Mouse (Mus musculus) heart, embryonic 14.5 days (tissue): ENCODE results near the gene Alg14. TPM values are rescaled to one million over a fixed set of nuclear protein-coding genes. Genes with fewer than 3 reads are reported as not detected.

ENCODE experiments used
- ATAC-seq: fragments of 200-750 bp; cut with Nextera tagmentation; 2 replicates; pipeline ENCODE4 v1.8.0; 2017; ENCODE audit warnings: low read depth, moderate TSS enrichment; ENCODE audit not compliant: insufficient number of reproducible peaks, insufficient read depth, low FRiP score
- H3K27ac ChIP-seq, 2 experiments: fragments of 200-500 bp in 1 of 2; fragments of 300-500 bp in 1 of 2; sonication (generic) in 1 of 2; replicated peaks in 1 of 2; 2 replicates each; pipeline ENCODE4 v1.5.1; 2012 to 2014; ENCODE audit warnings: low read depth in 2 of 2, low read length in 2 of 2, control low read depth in 1 of 2, mild to moderate bottlenecking in 1 of 2, mixed read lengths in 1 of 2; ENCODE audit not compliant: control insufficient read depth in 1 of 2, insufficient read depth in 1 of 2
- H3K27me3 ChIP-seq: fragments of 300-500 bp; sonication (generic); 2 replicates; pipeline ENCODE4 v1.6.1; 2014; ENCODE audit warnings: mild to moderate bottlenecking, low read length, control low read depth; ENCODE audit not compliant: control insufficient read depth, insufficient read depth
- H3K36me3 ChIP-seq: fragments of 300-500 bp; sonication (generic); 2 replicates; pipeline ENCODE4 v1.6.1; 2014; ENCODE audit warnings: mild to moderate bottlenecking, control low read depth, low read length, mixed read lengths; ENCODE audit not compliant: control insufficient read depth, insufficient read depth
- H3K4me1 ChIP-seq, 2 experiments: fragments of 200-500 bp in 1 of 2; fragments of 300-500 bp in 1 of 2; sonication (generic) in 1 of 2; 2 replicates each; pipeline ENCODE4 v1.6.1; 2012 to 2014; ENCODE audit warnings: low read length in 2 of 2, control low read depth in 1 of 2, mixed read lengths in 1 of 2; ENCODE audit not compliant: control insufficient read depth in 2 of 2, insufficient read depth in 2 of 2
- H3K4me2 ChIP-seq: fragments of 300-500 bp; sonication (generic); 2 replicates; pipeline ENCODE4 v1.6.1; 2014; ENCODE audit warnings: mild to moderate bottlenecking, low read length
- H3K4me3 ChIP-seq, 2 experiments: fragments of 200-500 bp in 1 of 2; fragments of 300-500 bp in 1 of 2; sonication (generic) in 1 of 2; 2 replicates each; pipeline ENCODE4 v1.5.1; 2012 to 2014; ENCODE audit warnings: low read length in 2 of 2, mild to moderate bottlenecking in 2 of 2, control low read depth in 1 of 2, low read depth in 1 of 2, moderate library complexity in 1 of 2; ENCODE audit not compliant: control insufficient read depth in 1 of 2, insufficient read depth in 1 of 2
- H3K9ac ChIP-seq: fragments of 300-500 bp; sonication (generic); 2 replicates; pipeline ENCODE4 v1.6.1; 2014; ENCODE audit warnings: mild to moderate bottlenecking, low read length
- H3K9me3 ChIP-seq: fragments of 300-500 bp; sonication (generic); 2 replicates; pipeline ENCODE4 v1.6.1; 2016; ENCODE audit warnings: low read length, control low read depth; ENCODE audit not compliant: control insufficient read depth
- WGBS: fragments of 180-500 bp; shearing (Covaris S2); extraction: QIAGEN DNeasy Blood & Tissue Kit; methylation state at CpG from one replicate; pipeline ENCODE4 v1.1.7; 2014; 5-methylcytosine and 5-hydroxymethylcytosine counted together
- polyA plus RNA-seq: library from polyadenylated mRNA; unstranded; fragments of >200 nt; fragmentation: Nextera tagmentation; extraction: Ambion mirVana; gene quantifications from 2 replicates; pipeline ENCODE4 v1.2.1, GENCODE M21; 2014

Alg14 gene
- polyA plus RNA-seq, 1 experiment from 2014 or later: 41.9 TPM

GRCm38 (mm10) chr3:121320896-121321295 is 29.3 kb downstream of the Alg14 start:
- Histone ChIP-seq H3K4me1 (no peaks in the 10 kb centered on the region), H3K9me3 (0 out of 2 replicates have a peak, but pooled peaks cover 3% of the 10 kb centered on the region), H3K27ac (no peak overlapping the region), H3K36me3 (no peaks in the 10 kb centered on the region; the same call in 1 of the 2 replicates), H3K4me3 (no peak overlapping the region), H3K9ac (no peak overlapping the region), H3K27me3 (no peaks in the 10 kb centered on the region), H3K4me2 (no peak overlapping the region)
- 71% methylated on average over 1 of the region's 1 CpGs for WGBS
- no peak for ATAC-seq

GRCm38 (mm10) chr3:121323371-121323770 is 31.8 kb downstream of the Alg14 start:
- Histone ChIP-seq H3K27ac (no peak overlapping the region), H3K4me2 (no peak overlapping the region), H3K9ac (no peak overlapping the region), H3K27me3 (no peaks in the 10 kb centered on the region), H3K4me1 (no peaks in the 10 kb centered on the region), H3K9me3 (0 out of 2 replicates have a peak, but pooled peaks cover 3% of the 10 kb centered on the region), H3K36me3 (peaks cover 5% of the 10 kb centered on the region; the same call in 1 of the 2 replicates), H3K4me3 (no peak overlapping the region)
- 94% methylated on average over 15 of the region's 15 CpGs for WGBS
- ATAC-seq: no peak

- Histone ChIP-seq H3K4me1 (peaks cover 2 to 9% of the 10 kb centered on the region in 2 experiments; a peak in 2 of 4 replicates), H3K9ac (no peak overlapping the region), H3K4me3 (no peak overlapping the region), H3K9me3 (0 out of 2 replicates have a peak, but pooled peaks cover 3% of the 10 kb centered on the region), H3K4me2 (no peak overlapping the region), H3K36me3 (peaks cover 9% of the 10 kb centered on the region; the same call in 1 of the 2 replicates), H3K27ac (no peak overlapping the region), H3K27me3 (no peaks in the 10 kb centered on the region)
- 76% methylated on average over 5 of the region's 5 CpGs for WGBS
- ATAC-seq: no peak
Observed at GRCm38 (mm10) chr3:121327406-121327805, 35.8 kb downstream of the Alg14 start.

DNA sequence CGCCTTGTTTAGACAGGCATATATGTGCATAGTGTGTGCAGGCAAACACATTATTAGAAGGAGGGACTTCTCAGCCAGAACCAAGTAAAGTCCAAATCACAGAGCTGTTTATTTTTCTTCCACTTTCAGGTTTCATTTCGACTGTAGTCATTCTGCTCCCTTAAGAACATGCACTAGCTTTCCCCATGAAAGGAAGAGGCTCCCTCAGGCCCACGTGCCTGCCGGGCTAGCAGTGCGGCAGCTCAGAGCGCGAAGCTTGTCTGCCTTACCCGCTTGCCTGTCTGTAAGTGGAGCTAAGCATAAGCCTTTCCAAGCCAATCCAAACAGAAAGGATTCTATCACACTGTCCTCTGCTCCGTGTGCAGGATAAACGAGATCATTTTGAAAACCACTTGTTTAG is 38.1 kb downstream of the Alg14 start:
- Histone ChIP-seq H3K27ac (0 out of 4 replicates have a peak overlapping the region, but pooled peaks have one; percentile 3 to 39), H3K4me1 (peaks cover 2 to 12% of the 10 kb centered on the region in 2 experiments; a peak in 2 of 4 replicates), H3K27me3 (no peaks in the 10 kb centered on the region), H3K4me3 (no peak overlapping the region), H3K9me3 (no peaks in the 10 kb centered on the region), H3K4me2 (no peak overlapping the region), H3K36me3 (peaks cover 13% of the 10 kb centered on the region; the same call in 1 of the 2 replicates), H3K9ac (no peak overlapping the region)
- no peak for ATAC-seq
- WGBS: 56% methylated on average over 10 of the region's 10 CpGs

GRCm38 (mm10) chr3:121330244-121330646 is 38.7 kb downstream of the Alg14 start:
- no peak for ATAC-seq
- Histone ChIP-seq H3K4me1 (peaks cover 2 to 12% of the 10 kb centered on the region in 2 experiments; a peak in 2 of 4 replicates), H3K9me3 (no peaks in the 10 kb centered on the region), H3K4me3 (no peak overlapping the region), H3K27me3 (no peaks in the 10 kb centered on the region), H3K36me3 (peaks cover 13% of the 10 kb centered on the region; the same call in 1 of the 2 replicates), H3K9ac (no peak overlapping the region), H3K4me2 (no peak overlapping the region), H3K27ac (peak overlapping the region; percentile 3 to 39; a peak in 1 of 4 replicates)
- 65% methylated on average over 7 of the region's 7 CpGs for WGBS

DNA sequence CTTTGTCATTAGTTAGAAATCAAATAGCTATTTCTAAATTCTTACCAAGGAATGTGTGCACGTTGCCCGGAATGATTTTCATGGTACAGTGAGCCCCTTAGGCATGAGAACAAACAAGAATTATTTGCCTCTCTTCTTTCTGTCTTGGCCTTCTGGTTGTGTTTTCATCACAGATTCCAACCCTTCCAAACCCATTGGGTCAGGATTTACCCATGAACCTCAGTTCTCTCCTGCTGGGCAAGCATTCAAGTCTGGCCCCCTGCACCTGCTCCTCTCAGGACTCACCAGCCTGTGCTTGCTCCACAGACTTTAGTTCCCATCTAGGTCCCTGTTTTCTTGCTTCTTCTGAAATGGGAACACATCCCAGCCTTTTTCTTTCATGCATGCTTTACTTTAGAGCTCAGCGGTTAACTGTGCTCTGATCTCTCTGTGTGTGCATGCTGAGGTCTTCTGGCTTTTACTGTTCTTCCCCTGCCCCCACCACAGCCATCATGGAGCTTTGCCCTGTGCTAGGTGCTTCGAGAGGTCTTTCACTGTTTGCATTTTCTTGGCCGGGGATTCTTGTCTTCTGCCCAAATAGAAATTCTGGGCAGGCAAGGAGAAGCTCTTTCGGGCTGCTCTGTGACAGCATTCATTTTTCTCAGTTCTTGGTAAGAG is 44.8 kb downstream of the Alg14 start:
- no peak for ATAC-seq
- WGBS: 87% methylated on average over 6 of the region's 6 CpGs
- no peak overlapping the region for H3K4me2 ChIP-seq
- H3K4me1 ChIP-seq: peaks cover 4 to 24% of the 10 kb centered on the region in 2 experiments; a peak in 3 of 4 replicates
- H3K27ac ChIP-seq: no peak overlapping the region
- H3K27me3 ChIP-seq: no peaks in the 10 kb centered on the region
- H3K9ac ChIP-seq: no peak overlapping the region
- no peak overlapping the region for H3K4me3 ChIP-seq
- H3K9me3 ChIP-seq: no peaks in the 10 kb centered on the region
- H3K36me3 ChIP-seq: peaks cover 4% of the 10 kb centered on the region; the same call in 1 of the 2 replicates

DNA sequence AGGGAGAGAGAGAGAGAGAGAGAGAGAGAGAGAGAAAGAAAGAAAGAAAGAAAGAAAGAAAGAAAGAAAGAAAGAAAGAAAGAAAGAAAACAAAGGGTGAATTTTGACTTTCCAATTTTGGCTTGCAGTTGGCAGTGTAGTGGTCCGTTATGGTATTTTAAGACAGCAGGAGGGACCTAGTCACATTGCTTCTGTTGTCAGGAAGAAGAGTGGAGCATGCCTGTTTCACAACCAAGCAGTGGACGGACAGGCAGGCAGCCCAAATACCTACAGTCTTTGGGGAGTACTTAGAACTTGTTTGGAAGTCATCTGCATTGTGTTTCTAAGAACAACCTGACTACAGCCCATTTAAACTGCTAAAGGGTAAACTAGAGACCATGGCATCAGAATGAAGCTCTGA is 47.1 kb downstream of the Alg14 start:
- Histone ChIP-seq H3K4me2 (no peak overlapping the region), H3K4me1 (peaks cover 4 to 24% of the 10 kb centered on the region in 2 experiments; a peak in 3 of 4 replicates), H3K27ac (peak overlapping the region in 1 of 2 experiments; percentile 33; a peak in 1 of 4 replicates), H3K36me3 (no peaks in the 10 kb centered on the region), H3K9ac (no peak overlapping the region), H3K9me3 (no peaks in the 10 kb centered on the region), H3K27me3 (no peaks in the 10 kb centered on the region), H3K4me3 (no peak overlapping the region)
- ATAC-seq: no peak
- WGBS: 24% methylated on average over 2 of the region's 2 CpGs
